Comparison of ENCODE assay signal across 12 mouse cellular contexts in genomic region chr11:78066641-78067040, GRCm38 (mm10).
"Had no signal": no experiment of that assay in that cellular context is flagged by ENCODE, and none has a peak within 500 bp of the region (broad histone marks: within the 10 kb centered on the region; RNA-seq: fewer than 3 reads in every experiment).

No protein-coding gene starts in this region.

- H3K27me3 ChIP-seq: limb, embryonic 13.5 days; midbrain, embryonic 13.5 days had no signal

- H3K4me2 ChIP-seq: limb, embryonic 13.5 days; midbrain, embryonic 13.5 days had no signal

- H3K27ac ChIP-seq: layer of hippocampus, adult 2 months; limb, embryonic 13.5 days; midbrain, embryonic 13.5 days had no signal

- H3K36me3 ChIP-seq: limb, embryonic 13.5 days had no signal

- DNase-seq: kidney, adult 18-20 months; kidney, postnatal 10 days; kidney, postnatal 4 days; left cerebral cortex, postnatal 4 days; lung, adult 18-20 months; right cerebral cortex, adult 18-20 months; right cerebral cortex, postnatal 25 days; thymus, adult 18-20 months; thymus, postnatal 14 days had no signal

- ATAC-seq: midbrain, embryonic 13.5 days had no signal

- H3K9me3 ChIP-seq: limb, embryonic 13.5 days; midbrain, embryonic 13.5 days had no signal

- H3K9ac ChIP-seq: limb, embryonic 13.5 days; midbrain, embryonic 13.5 days had no signal

- H3K4me3 ChIP-seq: layer of hippocampus, adult 2 months; limb, embryonic 13.5 days; midbrain, embryonic 13.5 days had no signal
